Mouse (Mus musculus) heart, postnatal 0 days (tissue): ENCODE results near the gene Slc7a5. TPM values are rescaled to one million over a fixed set of nuclear protein-coding genes. Genes with fewer than 3 reads are reported as not detected.

Experiments
- ATAC-seq: fragments of 200-750 bp; cut with Nextera tagmentation; 2 replicates; pipeline ENCODE4 v1.8.0; 2017; ENCODE audit warnings: low read depth, moderate number of reproducible peaks, moderate library complexity; ENCODE audit not compliant: insufficient read depth
- DNase-seq: peaks from one replicate; pipeline ENCODE4 v3.0.0-alpha.2; 2016; ENCODE audit warnings: low spot score
- H3K27ac ChIP-seq: fragments of 300-500 bp; sonication (generic); 2 replicates; pipeline ENCODE4 v1.5.1; 2014; ENCODE audit warnings: low read depth, mild to moderate bottlenecking
- H3K27me3 ChIP-seq: fragments of 300-500 bp; sonication (generic); 2 replicates; pipeline ENCODE4 v1.6.1; 2014; ENCODE audit warnings: low read length, mixed read lengths; ENCODE audit not compliant: control insufficient read depth, insufficient read depth
- H3K36me3 ChIP-seq: fragments of 300-500 bp; sonication (generic); replicated peaks from 2 replicates; pipeline ENCODE4 v1.6.1; 2014; ENCODE audit warnings: low read length, mixed read lengths; ENCODE audit not compliant: control insufficient read depth, insufficient read depth
- H3K4me1 ChIP-seq: fragments of 300-500 bp; sonication (generic); 2 replicates; pipeline ENCODE4 v1.6.1; 2014; ENCODE audit warnings: antibody characterized with exemption; ENCODE audit not compliant: control insufficient read depth, insufficient read depth
- H3K4me2 ChIP-seq: fragments of 300-500 bp; sonication (generic); 2 replicates; pipeline ENCODE4 v1.6.1; 2014; ENCODE audit warnings: low read depth, mild to moderate bottlenecking, low read length, moderate library complexity
- H3K4me3 ChIP-seq: fragments of 300-500 bp; sonication (generic); 2 replicates; pipeline ENCODE4 v1.5.1; 2014; ENCODE audit warnings: low read depth, low read length
- H3K9ac ChIP-seq: fragments of 300-500 bp; sonication (generic); replicated peaks from 2 replicates; pipeline ENCODE4 v1.6.1; 2014; ENCODE audit warnings: low read depth, low read length, mixed read lengths
- H3K9me3 ChIP-seq: fragments of 300-500 bp; sonication (generic); replicated peaks from 2 replicates; pipeline ENCODE4 v1.6.1; 2016; ENCODE audit warnings: low read length; ENCODE audit not compliant: control insufficient read depth
- CTCF ChIP-seq: IDR thresholded peaks from 2 replicates; pipeline ENCODE4 v1.5.1; 2016; ENCODE audit warnings: antibody characterized with exemption, control low read depth, low read depth
- EP300 ChIP-seq: IDR thresholded peaks from 2 replicates; pipeline ENCODE4 v1.6.1; 2016; ENCODE audit warnings: antibody characterized with exemption, low read depth
- WGBS: fragments of 180-500 bp; shearing (Covaris S2); extraction: QIAGEN DNeasy Blood & Tissue Kit; methylation state at CpG from one replicate; pipeline ENCODE4 v1.1.7; 2014; 5-methylcytosine and 5-hydroxymethylcytosine counted together
- polyA plus RNA-seq: library from polyadenylated mRNA; unstranded; fragments of >200 nt; fragmentation: Nextera tagmentation; extraction: Ambion mirVana; gene quantifications from 2 replicates; pipeline ENCODE4 v1.2.1, GENCODE M21; 2015
- total RNA-seq: library from RNA; depleted of rRNA; stranded (reverse); fragments of >200 nt; gene quantifications from 2 replicates; pipeline ENCODE4 v1.2.3, GENCODE M21; 2014; ENCODE audit warnings: low replicate concordance

Gene Slc7a5
- total and polyA plus RNA-seq, 2 experiments from 2014 or later, result 7.1 to 24.7 TPM

DNA sequence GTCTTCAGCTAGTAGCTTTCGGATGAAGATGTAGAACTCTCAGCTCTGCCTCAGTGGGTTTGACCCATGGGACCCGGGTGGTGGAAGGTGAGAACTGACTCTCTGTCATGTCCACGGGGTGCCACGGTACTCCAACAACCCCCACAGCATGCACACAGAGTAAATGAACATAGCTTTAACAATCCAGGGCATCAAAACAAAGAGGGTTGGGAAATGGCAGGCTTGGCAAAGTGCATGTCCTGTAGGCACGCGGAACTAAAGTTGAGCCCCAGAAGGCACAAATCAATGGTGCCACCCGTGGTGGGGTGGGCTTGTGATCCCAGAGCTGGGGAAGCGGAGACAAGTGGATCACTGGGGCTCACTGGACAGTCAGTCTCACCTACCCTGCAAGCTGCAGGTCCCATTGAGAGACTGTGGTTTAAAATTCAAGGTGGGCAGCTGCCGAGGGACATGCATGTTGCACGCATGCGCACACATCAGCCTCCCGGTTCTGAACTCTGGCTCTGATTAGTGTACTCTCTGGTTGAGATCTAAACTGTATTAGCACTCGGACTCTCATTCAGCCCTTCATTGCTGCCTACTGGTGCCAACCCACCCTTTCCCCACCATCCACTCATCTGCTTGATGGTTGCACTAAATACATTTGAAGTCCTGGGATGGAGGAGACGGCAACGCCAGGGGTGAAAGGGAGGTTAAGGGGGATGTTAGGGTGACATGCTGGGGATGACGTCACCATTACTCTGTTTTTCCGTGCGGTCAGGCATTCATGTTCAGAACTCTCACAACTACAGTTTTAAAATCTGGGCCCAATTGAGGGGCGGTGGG lies 41.0 kb upstream of the Slc7a5 start:
- peak overlapping the region; percentile 79 for H3K27ac ChIP-seq
- H3K36me3 ChIP-seq, result peaks cover 10% of the 10 kb centered on the region; the same call in 1 of the 2 replicates
- 44% methylated on average over 19 of the region's 19 CpGs for WGBS
- no peak for ATAC-seq
- peak overlapping the region; percentile 51 for H3K9ac ChIP-seq
- no peak for TF ChIP-seq CTCF
- TF ChIP-seq EP300, result no peak
- DNase-seq, result no peak
- no peaks in the 10 kb centered on the region for H3K9me3 ChIP-seq
- H3K27me3 ChIP-seq, result no peaks in the 10 kb centered on the region
- H3K4me2 ChIP-seq, result peak overlapping the region; percentile 66
- peaks cover 21% of the 10 kb centered on the region for H3K4me1 ChIP-seq
- peak overlapping the region; percentile 40 for H3K4me3 ChIP-seq

DNA sequence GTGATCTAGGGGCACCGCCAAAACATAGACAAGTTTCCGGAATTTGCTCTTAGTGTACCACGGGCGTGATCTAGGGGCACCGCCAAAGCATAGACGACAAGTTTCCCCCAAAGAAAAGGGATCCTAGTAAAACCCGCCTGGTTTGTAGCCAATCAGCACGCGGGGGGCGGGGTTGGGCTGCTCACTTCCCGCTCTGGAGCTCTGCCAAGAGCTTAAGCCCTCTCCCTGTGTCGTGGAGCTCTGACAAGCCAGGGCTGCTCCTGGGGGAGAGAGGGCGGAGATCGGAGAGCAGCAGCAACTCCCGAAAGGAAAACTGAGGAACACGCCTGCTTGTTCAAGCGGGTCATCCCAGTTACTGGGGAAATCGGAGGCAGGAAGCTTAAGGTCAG lies 40.3 kb upstream of the Slc7a5 start:
- Histone ChIP-seq H3K4me3 (peak overlapping the region; percentile 40), H3K9me3 (no peaks in the 10 kb centered on the region), H3K4me2 (peak overlapping the region; percentile 66), H3K4me1 (peaks cover 21% of the 10 kb centered on the region), H3K27me3 (no peaks in the 10 kb centered on the region), H3K27ac (peak overlapping the region; percentile 79), H3K36me3 (0 out of 2 replicates have a peak, but pooled peaks cover 2% of the 10 kb centered on the region), H3K9ac (peak overlapping the region; percentile 51)
- TF ChIP-seq EP300, result peak; percentile 66; the same call in 1 of the 2 replicates
- TF ChIP-seq CTCF, result no peak
- DNase-seq, result peak; percentile 95
- WGBS, result under 1% methylated on average over 18 of the region's 18 CpGs
- peak; percentile 12; the same call in 1 of the 2 replicates for ATAC-seq

DNA sequence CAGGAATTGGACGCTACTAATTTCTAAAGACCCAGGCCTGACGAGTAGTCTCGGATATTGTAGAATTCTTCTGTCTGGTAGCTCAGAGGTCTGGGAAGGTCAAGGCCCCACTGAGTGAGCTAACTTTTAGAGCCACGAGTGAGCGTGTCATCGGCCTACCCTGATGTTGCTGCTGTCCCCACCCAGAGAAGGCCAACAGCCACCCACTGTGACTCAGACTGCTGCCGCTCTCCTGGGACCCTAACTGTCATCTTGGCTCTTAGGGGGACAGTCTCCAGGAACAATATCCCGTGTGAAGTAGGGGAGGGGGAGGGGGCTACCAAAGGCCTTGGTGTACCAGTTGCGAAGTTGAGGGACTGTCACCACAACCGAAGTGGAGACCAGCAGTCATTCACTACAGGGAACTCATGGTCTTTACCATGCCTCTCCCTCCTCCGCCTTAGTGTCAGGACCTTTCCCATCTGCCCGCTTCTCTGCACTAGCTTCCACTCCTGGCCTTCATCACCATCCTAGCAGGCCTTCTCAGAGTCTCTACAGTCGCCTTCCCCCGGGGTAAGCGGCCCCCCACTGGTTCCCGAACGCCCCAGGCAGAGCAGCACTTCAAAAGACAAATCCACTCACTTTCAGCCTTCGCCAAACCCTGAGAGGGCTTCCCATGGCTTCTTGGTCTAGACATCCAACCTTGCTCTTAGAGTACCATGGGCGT lies 39.7 kb upstream of the Slc7a5 start:
- H3K4me1 ChIP-seq, result peaks cover 19% of the 10 kb centered on the region

DNA sequence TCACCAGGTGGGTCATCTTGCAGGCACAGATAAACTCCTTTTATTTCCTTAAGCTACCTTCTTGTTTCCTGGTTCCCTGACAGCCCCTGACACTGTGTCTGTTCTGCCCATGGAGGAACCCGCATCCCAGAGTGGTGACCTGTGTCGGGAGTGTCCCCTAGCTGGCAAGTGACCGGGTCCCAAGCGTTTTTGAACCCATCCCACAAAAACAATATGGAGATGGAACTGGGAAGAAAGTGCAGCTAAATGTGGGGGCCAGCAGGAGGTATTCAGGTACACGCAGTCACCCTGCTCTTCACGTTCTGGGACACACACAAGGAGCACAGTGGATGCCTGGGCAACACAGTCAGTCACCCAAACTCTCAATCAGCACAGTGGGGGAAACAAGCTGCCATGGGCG lies 38.9 kb upstream of the Slc7a5 start:
- no peak overlapping the region for H3K4me3 ChIP-seq
- no peaks in the 10 kb centered on the region for H3K9me3 ChIP-seq
- no peaks in the 10 kb centered on the region for H3K27me3 ChIP-seq
- no peak overlapping the region for H3K4me2 ChIP-seq
- 81% methylated on average over 7 of the region's 7 CpGs for WGBS
- no peak overlapping the region for H3K9ac ChIP-seq
- ATAC-seq (no peak), DNase-seq (no peak)
- H3K27ac ChIP-seq, result no peak overlapping the region
- H3K36me3 ChIP-seq, result no peaks in the 10 kb centered on the region
- H3K4me1 ChIP-seq, result peaks cover 13% of the 10 kb centered on the region
- TF ChIP-seq EP300, result no peak
- no peak for TF ChIP-seq CTCF

More for the DNA sequence above, 39.7 kb upstream of the Slc7a5 start:
- Histone ChIP-seq H3K9ac (peak overlapping the region; percentile 51), H3K27ac (peak overlapping the region; percentile 79), H3K36me3 (no peaks in the 10 kb centered on the region), H3K9me3 (no peaks in the 10 kb centered on the region), H3K4me3 (peak overlapping the region; percentile 40), H3K4me2 (peak overlapping the region; percentile 66), H3K27me3 (no peaks in the 10 kb centered on the region)
- ATAC-seq, result no peak
- no peak for TF ChIP-seq EP300
- no peak for DNase-seq
- WGBS, result 32% methylated on average over 19 of the region's 19 CpGs

DNA sequence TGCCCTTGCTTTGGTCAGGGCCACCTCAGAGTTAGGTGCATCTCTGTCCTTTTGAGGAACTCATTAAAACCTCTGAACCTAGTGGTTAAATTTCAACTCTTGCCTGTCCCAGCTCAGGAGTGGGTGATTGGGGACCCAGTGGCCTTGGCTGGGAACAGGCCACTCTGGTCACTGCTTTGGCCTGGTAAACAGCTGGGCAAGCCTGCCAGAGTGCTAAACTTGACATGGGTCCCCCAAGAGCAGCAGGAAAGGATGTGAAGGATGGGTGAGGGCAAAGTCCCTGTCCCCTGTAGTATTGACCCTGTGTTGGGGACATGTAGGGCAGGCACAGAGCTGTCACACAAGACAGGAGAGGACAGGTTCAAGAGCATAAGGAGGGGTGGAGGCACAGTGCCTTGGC lies 37.3 kb upstream of the Slc7a5 start, which contains the start of gene Car5a:
Car5a (minus strand) TSS at position 74 of the 400 bp plus-strand sequence.
- Histone ChIP-seq H3K4me3 (no peak within 1 kb of the TSS), H3K4me2 (no peak within 1 kb of the TSS), H3K27me3 (no peaks in the 10 kb centered on the region), H3K4me1 (peaks cover 13% of the 10 kb centered on the region), H3K27ac (no peak within 1 kb of the TSS), H3K9ac (no peak within 1 kb of the TSS), H3K9me3 (no peaks in the 10 kb centered on the region), H3K36me3 (no peaks in the 10 kb centered on the region)
- ATAC-seq, result no peak
- no peak for TF ChIP-seq CTCF
- no peak for TF ChIP-seq EP300
- no peak for DNase-seq
